Mouse (Mus musculus): ENCODE measurements around the gene Ctsd.

Gene Ctsd

DNA sequence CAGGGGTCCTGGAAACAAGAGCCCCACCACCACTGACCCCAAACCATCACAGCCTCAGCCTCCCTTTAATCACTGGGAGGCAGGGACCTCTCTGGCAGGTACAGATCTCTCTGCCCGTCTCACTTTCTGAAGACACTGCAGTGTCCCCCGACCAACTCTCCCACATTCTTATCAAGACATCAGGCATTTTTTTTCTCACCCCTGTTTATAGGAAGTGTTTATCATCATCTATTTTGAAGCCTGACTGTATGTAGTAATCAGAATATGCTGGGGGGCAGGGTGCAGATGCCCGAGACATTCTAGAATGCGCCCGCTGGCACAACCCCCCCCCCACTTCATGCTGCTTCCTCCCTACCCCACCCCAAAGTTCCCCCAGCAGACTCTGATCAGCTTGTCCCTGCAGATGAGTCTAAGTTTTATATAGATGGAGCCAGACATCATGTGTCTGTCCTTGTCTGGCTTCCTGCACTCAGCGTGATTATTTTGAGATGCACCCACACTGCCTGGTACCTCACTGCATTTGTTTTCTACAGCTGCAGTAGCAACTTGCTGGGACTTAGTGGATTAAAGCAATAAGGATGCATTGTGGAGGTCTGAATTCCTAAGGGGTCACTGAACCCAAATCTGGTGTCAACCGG lies 12.4 kb upstream of the Ctsd start:
- DNase-seq (ENCODE audit: low read depth, low spot score) = peak; percentile 74

GRCm38 (mm10) chr7:142399250-142399649 lies 11.4 kb upstream of the Ctsd start:
- no peak for DNase-seq (ENCODE audit: low read depth, low spot score)

DNA sequence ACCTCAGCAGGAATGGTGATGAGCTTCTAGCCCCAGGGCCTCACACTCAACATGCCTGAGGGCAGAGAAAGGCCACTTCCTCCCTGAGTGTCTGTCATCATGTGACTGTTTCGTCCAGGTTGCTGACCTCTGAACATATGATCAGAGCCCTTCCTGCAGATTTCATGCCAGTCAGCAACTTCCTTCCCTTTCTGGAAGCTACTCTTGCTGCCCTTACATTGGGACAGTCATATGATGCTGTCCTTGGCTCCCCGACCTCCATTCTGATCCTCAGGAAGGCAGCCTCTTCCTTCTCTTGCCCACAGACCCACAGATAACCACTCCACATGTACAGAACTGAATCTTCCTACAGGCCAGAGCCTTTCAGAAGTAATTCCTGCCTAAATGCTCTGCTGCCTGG lies 10.2 kb upstream of the Ctsd start:
- DNase-seq (ENCODE audit: low read depth, low spot score) = peak; percentile 55

GRCm38 (mm10) chr7:142396611-142397010 lies 8.8 kb upstream of the Ctsd start:
- no peak for DNase-seq (ENCODE audit: low read depth, low spot score)

GRCm38 (mm10) chr7:142395472-142395871 lies 7.6 kb upstream of the Ctsd start:
- DNase-seq (ENCODE audit: low read depth, low spot score) = no peak

DNA sequence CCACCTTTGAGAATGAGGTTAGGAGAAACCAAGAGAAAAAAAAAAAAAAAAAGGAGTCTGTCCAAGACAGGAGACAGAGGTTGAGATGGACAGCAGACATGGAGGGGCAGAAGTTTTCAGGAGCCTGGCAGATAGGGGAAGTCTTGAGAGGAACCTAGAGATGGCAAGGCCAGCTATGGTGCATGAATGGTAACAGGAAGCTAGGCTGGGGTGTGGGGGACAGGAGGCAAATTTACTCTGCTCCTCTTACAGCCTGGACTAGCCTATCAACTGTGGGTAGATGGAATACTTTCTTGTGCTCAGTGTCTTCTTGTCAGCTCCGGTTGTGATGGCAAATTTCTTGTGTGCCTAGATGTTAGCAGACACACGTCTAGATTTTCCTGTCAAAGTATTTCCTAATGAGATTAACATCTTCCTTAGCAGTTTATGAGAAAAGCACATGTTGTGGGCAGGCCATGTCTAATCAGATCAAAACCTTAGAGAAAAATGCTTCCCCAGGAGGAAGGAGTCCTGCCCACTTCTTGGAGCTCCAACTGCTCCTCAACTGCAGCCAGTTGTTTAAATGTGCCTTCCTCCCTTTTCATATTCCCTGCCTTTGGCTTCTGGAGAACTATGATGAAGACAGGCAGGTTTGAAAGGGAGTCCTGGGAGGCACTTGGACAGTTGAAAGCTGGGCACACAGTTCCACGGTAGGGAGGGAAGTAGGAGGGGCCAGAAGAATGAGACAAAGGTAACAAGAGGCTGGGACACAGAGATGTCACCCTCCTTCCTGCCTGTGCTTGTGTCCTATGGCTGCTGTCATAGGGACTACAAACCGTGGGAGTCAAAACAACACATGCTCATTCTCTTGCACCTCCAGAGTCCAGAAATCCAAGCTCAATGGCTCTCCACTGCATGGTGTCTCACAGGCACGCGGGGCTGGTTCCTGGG lies 6.7 kb upstream of the Ctsd start:
- DNase-seq (ENCODE audit: low read depth, low spot score) = no peak

- peak; percentile 40 for DNase-seq (ENCODE audit: low read depth, low spot score)
Measured at GRCm38 (mm10) chr7:142393191-142393590, 5.4 kb upstream of the Ctsd start.

DNA sequence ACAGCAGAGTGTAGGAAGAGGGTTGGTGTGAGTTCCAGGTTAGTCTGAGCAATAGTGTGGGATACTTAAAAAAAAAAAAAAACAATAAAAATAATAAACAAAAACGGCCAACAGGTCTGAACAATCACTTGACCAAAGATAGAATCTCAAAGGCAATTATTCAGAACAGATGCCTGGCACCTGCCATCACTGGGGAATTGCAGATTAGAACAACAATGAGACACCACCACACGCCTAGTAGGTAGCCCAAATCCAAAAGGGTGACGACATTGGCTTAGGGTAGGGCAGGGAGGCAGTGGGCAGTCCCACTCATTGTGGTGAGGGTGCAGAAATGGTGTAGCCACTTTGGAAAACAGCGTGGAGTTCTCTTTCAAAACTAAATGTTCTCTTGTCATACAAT lies 3.8 kb upstream of the Ctsd start:
- no peak for DNase-seq (ENCODE audit: low read depth, low spot score)

DNA sequence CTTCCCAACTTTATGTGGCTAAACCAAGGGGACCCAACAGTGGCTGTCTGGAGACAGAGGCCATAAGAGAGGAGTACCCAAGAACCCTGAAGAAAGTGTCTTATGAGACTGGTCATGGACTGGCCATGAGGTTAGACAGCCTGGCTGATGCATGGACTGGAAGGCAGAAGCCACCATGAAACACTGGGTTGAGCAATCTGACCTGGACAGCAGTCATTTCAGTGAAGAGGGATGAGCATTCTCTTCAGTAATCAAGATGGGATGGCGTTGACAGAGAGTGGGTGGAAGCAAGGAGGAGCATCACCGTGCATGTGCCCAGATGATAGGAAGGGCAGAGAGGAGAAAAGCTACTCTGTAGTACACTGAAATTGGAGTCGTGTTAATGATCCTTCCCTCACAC lies 3.3 kb upstream of the Ctsd start:
- no peak for DNase-seq (ENCODE audit: low read depth, low spot score)

GRCm38 (mm10) chr7:142389961-142390650 lies 2.3 kb upstream of the Ctsd start:
- peak; percentile 35 for DNase-seq (ENCODE audit: low read depth, low spot score)

GRCm38 (mm10) chr7:142388740-142389139 lies 902 bp upstream of the Ctsd start:
- DNase-seq (ENCODE audit: low read depth, low spot score) = no peak

- DNase-seq (ENCODE audit: low read depth, low spot score) = no peak
Measured at GRCm38 (mm10) chr7:142388198-142388597, 360 bp upstream of the Ctsd start.

- DNase-seq (ENCODE audit: low read depth, low spot score) = no peak
Measured at GRCm38 (mm10) chr7:142386621-142387201, 1.1 kb downstream of the Ctsd start.

GRCm38 (mm10) chr7:142385742-142386403 lies 2.0 kb downstream of the Ctsd start:
- no peak for DNase-seq (ENCODE audit: low read depth, low spot score)

GRCm38 (mm10) chr7:142384306-142384705 lies 3.5 kb downstream of the Ctsd start:
- DNase-seq (ENCODE audit: low read depth, low spot score) = no peak

- no peak for DNase-seq (ENCODE audit: low read depth, low spot score)
Measured at GRCm38 (mm10) chr7:142382567-142382966, 5.3 kb downstream of the Ctsd start, which contains the start of gene Gm49369. Gm49369 (minus strand) TSS chr7:142382667.

DNA sequence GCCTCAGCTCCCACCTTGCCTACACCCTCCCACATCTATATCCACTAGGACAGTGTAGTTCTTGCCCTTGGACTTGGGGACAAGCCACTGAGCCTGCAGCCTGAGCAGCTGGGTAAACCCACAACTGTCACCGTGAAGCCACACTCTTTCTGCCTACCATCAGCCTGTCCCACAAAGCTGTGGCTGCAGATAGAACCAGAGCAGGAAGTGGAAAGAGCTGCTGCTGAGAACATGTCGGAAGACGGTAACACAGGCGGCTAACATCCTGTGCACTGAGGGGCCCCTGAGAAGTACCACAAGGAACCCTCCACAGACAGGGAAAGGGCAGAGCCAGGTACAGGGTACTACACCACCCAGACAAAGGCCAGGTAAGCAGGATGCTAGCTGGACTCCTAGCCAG lies 6.7 kb downstream of the Ctsd start:
- DNase-seq (ENCODE audit: low read depth, low spot score) = no peak

DNA sequence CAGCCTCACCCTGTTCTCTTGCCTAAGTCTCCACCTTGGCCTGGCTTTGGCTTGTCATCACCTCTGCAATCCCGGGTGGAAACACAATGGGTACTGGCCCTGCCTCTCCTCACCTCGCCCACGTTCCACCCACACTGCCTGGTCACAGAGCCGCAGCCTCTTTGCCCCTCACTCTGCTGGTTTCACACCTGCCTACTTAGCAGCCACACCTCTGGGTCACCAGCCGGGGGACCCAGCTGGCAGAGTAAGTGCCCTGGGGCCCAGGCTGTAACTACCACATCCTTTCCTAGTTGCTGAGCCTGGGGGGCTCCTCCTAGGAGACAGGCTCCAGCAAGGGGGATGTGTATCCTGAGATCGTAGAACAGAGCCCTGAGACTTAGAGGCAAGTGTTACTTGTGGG lies 8.7 kb downstream of the Ctsd start:
- DNase-seq (ENCODE audit: low read depth, low spot score) = no peak

DNA sequence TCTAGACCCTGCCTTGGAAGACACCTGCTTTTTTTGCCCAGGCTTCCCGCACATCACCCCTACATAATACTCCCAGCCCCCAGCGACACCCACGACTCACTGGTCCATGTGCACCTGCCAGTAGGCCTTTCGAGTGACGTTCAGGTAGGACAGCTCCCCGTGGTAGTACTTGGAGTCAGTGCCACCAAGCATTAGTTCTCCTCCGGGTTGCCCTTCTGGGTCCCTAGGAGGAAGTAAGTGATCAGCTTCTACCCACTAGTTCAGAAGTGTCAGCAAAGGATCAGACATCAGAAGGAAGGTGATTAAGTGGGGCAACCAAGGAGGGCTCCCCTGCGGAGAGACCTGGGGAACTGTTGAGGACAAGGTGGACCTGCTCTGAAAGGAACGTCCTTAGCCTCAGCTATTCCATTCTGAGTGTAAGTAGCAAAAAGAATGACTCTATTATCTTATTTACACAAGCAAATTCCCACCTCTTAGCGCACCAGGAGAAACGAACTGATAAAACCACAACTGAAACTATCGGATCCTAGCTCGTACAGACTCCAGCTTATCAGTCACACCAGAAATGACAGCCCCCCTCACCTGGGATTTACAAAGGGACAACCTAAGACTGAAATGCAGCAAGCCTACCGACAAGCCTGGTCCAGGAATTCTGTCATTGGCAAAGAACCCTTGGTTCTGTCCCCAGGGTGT lies 10.5 kb downstream of the Ctsd start:
- DNase-seq (ENCODE audit: low read depth, low spot score) = no peak

DNA sequence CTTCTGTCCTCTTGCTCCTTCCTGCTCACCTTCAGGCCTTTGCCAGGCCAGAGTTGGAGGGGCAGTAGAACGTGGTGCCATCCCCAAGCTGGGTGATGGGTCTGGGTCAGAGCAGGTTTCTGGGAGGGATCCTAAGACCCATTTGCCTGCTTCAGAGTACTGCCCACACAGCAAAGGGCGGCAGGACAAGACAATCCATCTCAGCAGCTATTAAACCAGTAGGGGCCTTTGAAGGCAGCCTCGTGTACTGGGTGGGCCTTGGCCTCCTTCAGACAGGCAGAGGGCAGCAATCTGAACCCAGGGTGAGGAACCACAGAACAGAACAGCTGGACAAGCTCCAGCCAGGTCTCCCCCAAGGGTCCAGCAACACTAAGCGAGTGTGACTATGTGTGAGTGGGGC lies 11.7 kb downstream of the Ctsd start:
- DNase-seq (ENCODE audit: low read depth, low spot score) = no peak

DNA sequence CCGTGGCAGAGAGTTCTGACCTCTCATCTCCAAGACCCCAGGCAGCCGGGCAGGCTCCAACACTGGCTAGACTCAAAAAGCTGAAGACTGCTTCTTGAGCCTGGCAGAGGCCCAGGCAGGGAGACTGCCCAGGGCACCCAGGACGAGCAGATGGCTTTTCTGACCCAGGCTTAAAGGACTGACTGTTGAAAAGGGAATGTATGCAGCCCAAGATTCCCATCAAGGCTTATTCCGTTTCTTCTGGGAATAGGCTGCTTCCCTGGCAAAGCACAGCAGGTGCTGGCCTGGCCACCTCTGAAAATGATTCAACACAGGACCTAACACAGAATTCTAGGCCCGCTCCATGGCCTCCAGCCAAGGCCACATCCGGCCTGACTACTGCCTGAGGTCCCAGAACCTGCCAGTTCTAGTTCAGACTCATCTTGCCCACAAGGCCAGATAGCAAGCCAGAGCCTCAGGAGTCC lies 12.5 kb downstream of the Ctsd start:
- peak; percentile 86 for DNase-seq (ENCODE audit: low read depth, low spot score)
